Mouse (Mus musculus) cortical plate, adult 2 months (tissue): ENCODE results near the gene Nbl1.

ENCODE experiments used
- CTCF ChIP-seq: fragments of 200-500 bp; IDR thresholded peaks from 2 replicates; pipeline ENCODE4 v1.5.1; 2011; ENCODE audit warnings: mild to moderate bottlenecking, control low read depth, low read length; ENCODE audit not compliant: insufficient read depth; ENCODE audit errors: extremely low read depth
- POLR2A ChIP-seq: fragments of 200-500 bp; IDR thresholded peaks from 2 replicates; pipeline ENCODE4 v1.6.1; 2011; ENCODE audit warnings: mild to moderate bottlenecking, low read length, control low read depth; ENCODE audit not compliant: insufficient read depth; ENCODE audit errors: extremely low read depth

DNA sequence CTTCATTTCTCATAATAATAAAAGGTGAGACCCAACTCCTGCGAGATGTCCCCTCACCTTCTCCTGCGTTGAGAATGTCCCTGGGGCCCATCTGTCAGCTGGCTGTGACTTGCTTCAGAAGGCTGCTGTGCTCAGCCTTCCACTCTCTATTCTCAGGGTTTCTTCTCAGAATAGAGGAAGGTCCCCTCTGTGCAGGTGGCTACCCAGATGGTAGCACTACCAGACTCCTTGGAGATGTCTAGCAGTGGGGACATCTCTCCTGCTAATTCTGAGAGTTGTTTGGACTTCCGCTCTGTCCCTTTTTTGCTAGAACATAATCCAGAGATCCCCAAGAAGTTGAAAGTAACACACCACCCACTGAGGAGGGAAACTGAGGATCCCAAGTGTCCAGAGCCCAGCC, 57.9 kb downstream of the Nbl1 start:
- TF ChIP-seq CTCF: no peak
- no peak for TF ChIP-seq POLR2A
